Mouse (Mus musculus) stomach, postnatal 0 days (tissue): ENCODE measurements around the gene Nxph4.

Experiments used
- CTCF ChIP-seq: IDR thresholded peaks from 2 replicates; pipeline ENCODE4 v1.5.1; 2016; ENCODE audit warnings: antibody characterized with exemption, low read depth, mild to moderate bottlenecking, moderate library complexity
- EP300 ChIP-seq: optimal IDR thresholded peaks from 2 replicates; pipeline ENCODE3; 2016; ENCODE audit warnings: antibody characterized with exemption

GRCm38 (mm10) chr10:127513501-127514091 is 20.8 kb downstream of the Nxph4 start:
- TF ChIP-seq CTCF, result no peak
- no peak for TF ChIP-seq EP300
